Mouse (Mus musculus): Measurements from ENCODE around the gene Echs1. TPM values are rescaled to one million over a fixed set of nuclear protein-coding genes. Genes with fewer than 3 reads are reported as not detected.

The Echs1 gene
- polyA plus RNA-seq, 1 experiment = 107 TPM

DNA sequence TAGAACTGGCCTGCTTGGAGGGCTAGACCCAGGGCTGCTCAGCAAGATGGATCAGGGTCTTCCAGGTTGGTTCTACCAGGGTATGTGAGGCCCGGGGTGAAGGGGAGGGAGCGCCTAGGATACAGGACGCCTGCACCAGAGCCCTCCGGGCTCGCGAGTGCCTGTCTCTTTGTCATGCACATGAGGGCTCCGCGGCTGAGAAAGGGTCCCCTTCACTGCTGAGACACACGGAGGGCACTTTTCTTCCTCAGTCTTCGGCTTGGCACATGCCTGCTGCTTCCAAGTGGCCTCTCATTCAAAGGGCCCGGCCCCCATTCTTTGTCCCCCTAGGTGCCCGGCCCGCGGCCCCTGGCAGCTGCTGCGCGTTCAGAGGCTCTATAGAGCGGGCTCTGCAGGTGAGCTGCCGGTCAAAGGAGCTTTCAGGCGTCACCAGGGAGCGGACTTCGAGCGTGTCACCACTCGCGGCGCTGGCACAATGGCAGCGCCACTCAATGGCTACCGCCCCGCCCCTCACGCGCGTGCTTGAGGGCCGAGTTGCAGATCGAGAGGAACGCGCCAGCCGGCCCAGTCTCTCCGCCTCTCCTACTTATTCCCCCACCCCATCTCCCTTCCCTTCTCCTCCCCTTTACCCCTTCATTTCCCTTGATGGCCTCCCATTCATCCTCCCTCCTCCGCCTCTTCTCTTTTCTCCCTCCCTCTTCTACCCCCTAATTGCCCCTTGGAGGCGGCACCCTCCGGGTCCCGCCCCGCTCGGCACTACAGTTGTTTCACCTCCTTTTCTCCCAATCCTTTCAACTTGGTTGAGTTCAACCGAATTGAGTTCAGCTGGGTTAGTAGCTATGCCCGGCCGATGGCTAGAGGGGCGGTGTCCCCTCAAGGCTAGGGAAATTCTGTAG is 55.1 kb downstream of the Echs1 start:
- H3K4me1 ChIP-seq (ENCODE audit: control insufficient read depth, insufficient read depth, low read length) = no peaks in the 10 kb centered on the region
- H3K9me3 ChIP-seq (replicated peaks; ENCODE audit: control insufficient read depth, insufficient read depth, low read length, poor library complexity, severe bottlenecking) = no peaks in the 10 kb centered on the region
- no peaks in the 10 kb centered on the region for H3K36me3 ChIP-seq (ENCODE audit: control insufficient read depth, insufficient read depth, low read length, poor library complexity, severe bottlenecking)
- H3K27ac ChIP-seq (ENCODE audit: insufficient read depth, low read length) = no peak overlapping the region
- no peak overlapping the region for H3K9ac ChIP-seq (ENCODE audit: low read depth, poor library complexity, severe bottlenecking)
- TF ChIP-seq EP300 (IDR thresholded peaks at IDR 0.05; ENCODE audit: insufficient read depth, low read depth, low read length) (peak; percentile 65; the same call in 1 of the 2 replicates), CTCF (IDR thresholded peaks at IDR 0.05; ENCODE audit: low read depth, low read length) (no peak)
- peak overlapping the region; percentile 23 for H3K4me3 ChIP-seq (ENCODE audit: low read depth, low read length)
- peaks cover 10% of the 10 kb centered on the region for H3K27me3 ChIP-seq (ENCODE audit: control insufficient read depth, insufficient read depth, low read length, poor library complexity, severe bottlenecking)

GRCm38 (mm10) chr7:140059601-140060000 is 56.7 kb downstream of the Echs1 start:
- TF ChIP-seq EP300 (IDR thresholded peaks at IDR 0.05; ENCODE audit: insufficient read depth, low read depth, low read length) = no peak
- TF ChIP-seq POLR2A (IDR thresholded peaks at IDR 0.05; ENCODE audit: insufficient read depth, low read length) = no peak
- no peak overlapping the region for H3K27ac ChIP-seq (ENCODE audit: insufficient read depth, low read length)
- no peak overlapping the region for H3K9ac ChIP-seq (ENCODE audit: low read depth, poor library complexity, severe bottlenecking)
- H3K36me3 ChIP-seq (ENCODE audit: control insufficient read depth, insufficient read depth, low read length, poor library complexity, severe bottlenecking) = no peaks in the 10 kb centered on the region
- H3K9me3 ChIP-seq (replicated peaks; ENCODE audit: control insufficient read depth, insufficient read depth, low read length, poor library complexity, severe bottlenecking) = no peaks in the 10 kb centered on the region
- no peaks in the 10 kb centered on the region for H3K4me1 ChIP-seq (ENCODE audit: control insufficient read depth, insufficient read depth, low read length)
- H3K4me3 ChIP-seq (ENCODE audit: low read depth, low read length) = no peak overlapping the region
- peaks cover 10% of the 10 kb centered on the region for H3K27me3 ChIP-seq (ENCODE audit: control insufficient read depth, insufficient read depth, low read length, poor library complexity, severe bottlenecking)

DNA sequence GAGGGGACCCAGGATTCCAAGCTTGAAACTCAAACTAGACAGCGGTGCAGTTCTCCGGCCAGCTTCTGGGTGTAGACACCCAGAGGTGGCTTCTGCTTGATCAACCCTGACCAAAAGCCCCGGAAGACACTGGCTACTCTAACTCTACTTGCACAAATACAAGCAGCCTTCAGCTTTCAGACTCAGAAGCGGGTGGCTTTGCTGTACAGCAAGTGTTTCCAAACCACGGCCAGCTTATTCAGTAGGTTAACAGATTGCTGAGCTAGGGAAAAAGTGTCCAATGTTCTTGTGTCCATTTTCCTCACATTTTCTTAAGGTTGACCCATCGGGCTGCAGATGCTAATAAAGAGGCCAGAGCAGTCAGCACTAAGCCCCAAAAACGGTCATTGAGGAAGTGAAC is 57.7 kb downstream of the Echs1 start:
- no peak for TF ChIP-seq CTCF (IDR thresholded peaks at IDR 0.05; ENCODE audit: low read depth, low read length)
- no peak for TF ChIP-seq EP300 (IDR thresholded peaks at IDR 0.05; ENCODE audit: insufficient read depth, low read depth, low read length)
- no peak for TF ChIP-seq POLR2A (IDR thresholded peaks at IDR 0.05; ENCODE audit: insufficient read depth, low read length)
- H3K36me3 ChIP-seq (ENCODE audit: control insufficient read depth, insufficient read depth, low read length, poor library complexity, severe bottlenecking) = no peaks in the 10 kb centered on the region
- peak overlapping the region; percentile 24; the same call in 1 of the 2 replicates for H3K9ac ChIP-seq (ENCODE audit: low read depth, poor library complexity, severe bottlenecking)
- H3K27me3 ChIP-seq (ENCODE audit: control insufficient read depth, insufficient read depth, low read length, poor library complexity, severe bottlenecking) = peaks cover 10% of the 10 kb centered on the region
- no peak overlapping the region for H3K27ac ChIP-seq (ENCODE audit: insufficient read depth, low read length)
- H3K4me1 ChIP-seq (ENCODE audit: control insufficient read depth, insufficient read depth, low read length) = no peaks in the 10 kb centered on the region
- H3K9me3 ChIP-seq (replicated peaks; ENCODE audit: control insufficient read depth, insufficient read depth, low read length, poor library complexity, severe bottlenecking) = no peaks in the 10 kb centered on the region
- H3K4me3 ChIP-seq (ENCODE audit: low read depth, low read length) = peak overlapping the region; percentile 43; the same call in 1 of the 2 replicates

DNA sequence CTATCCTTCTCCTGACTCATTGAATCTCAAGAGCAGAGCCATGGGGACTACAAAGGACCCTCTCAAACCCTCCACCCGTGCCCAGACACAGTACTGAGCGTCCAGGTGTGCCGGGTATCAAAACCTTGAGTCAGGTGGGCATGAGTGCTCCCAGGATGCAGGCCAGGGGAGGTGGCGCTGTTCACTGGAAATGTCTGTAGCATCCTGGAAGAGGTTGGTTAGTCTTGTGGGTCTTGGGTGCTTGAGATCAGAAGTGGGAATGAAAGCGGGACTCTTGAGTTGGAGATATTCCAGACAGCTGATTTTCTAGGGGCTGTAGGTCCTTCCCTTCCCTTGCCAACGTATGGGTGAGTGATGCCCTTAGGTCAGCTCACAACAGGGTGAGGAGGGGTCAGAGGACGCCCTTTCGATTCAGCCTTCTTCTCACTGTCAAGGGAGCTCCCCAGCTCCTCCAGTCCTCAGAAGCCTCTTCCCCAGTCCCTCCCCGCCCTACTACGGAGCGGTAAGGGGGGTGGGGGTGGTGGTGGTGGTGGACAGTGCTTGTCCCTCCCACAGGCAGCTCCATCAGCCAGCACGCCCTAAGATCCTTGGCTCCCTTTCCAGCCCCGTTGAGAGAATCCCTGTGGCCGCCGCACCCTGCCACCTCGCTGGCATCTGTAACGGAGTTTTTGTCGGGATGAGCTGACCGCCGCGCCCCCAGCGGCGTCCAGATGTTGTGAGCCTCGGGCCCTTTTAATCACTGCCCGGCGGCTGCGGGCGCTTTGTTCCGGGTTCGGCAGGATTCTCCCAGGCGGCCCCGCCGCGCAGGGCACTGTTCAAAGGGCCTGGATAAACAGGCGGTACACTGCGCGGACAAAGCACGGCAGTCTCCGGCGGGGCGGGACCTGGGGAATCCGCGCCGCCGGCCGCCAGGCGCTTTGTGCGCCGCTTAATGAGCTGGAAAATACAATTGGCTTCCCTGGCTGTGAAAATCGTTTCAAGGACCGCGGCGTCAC is 58.6 kb downstream of the Echs1 start:
- H3K4me1 ChIP-seq (ENCODE audit: control insufficient read depth, insufficient read depth, low read length) = no peaks in the 10 kb centered on the region
- TF ChIP-seq POLR2A (IDR thresholded peaks at IDR 0.05; ENCODE audit: insufficient read depth, low read length) = no peak
- TF ChIP-seq EP300 (IDR thresholded peaks at IDR 0.05; ENCODE audit: insufficient read depth, low read depth, low read length) = 0 out of 2 replicates have a peak, but pooled peaks have one; percentile 44
- H3K9me3 ChIP-seq (replicated peaks; ENCODE audit: control insufficient read depth, insufficient read depth, low read length, poor library complexity, severe bottlenecking) = no peaks in the 10 kb centered on the region
- peak overlapping the region; percentile 24; the same call in 1 of the 2 replicates for H3K9ac ChIP-seq (ENCODE audit: low read depth, poor library complexity, severe bottlenecking)
- H3K4me3 ChIP-seq (ENCODE audit: low read depth, low read length) = peak overlapping the region; percentile 43
- no peak overlapping the region for H3K27ac ChIP-seq (ENCODE audit: insufficient read depth, low read length)
- no peaks in the 10 kb centered on the region for H3K36me3 ChIP-seq (ENCODE audit: control insufficient read depth, insufficient read depth, low read length, poor library complexity, severe bottlenecking)
- H3K27me3 ChIP-seq (ENCODE audit: control insufficient read depth, insufficient read depth, low read length, poor library complexity, severe bottlenecking) = peaks cover 10% of the 10 kb centered on the region

Other genes starting within 250 kb of the Echs1 start
- 5.4 and 5.6 TPM in 2 replicates for gene Kndc1, start 221.8 kb downstream of the Echs1 start, polyA plus RNA-seq (2011; ENCODE audit: insufficient read depth, insufficient read length, low read depth, missing spikeins)
- gene Utf1, start 172.7 kb downstream of the Echs1 start, polyA plus RNA-seq (2011; ENCODE audit: insufficient read depth, insufficient read length, low read depth, missing spikeins) = 244 and 276 TPM in 2 replicates
- gene 6430531B16Rik, start 137.7 kb downstream of the Echs1 start, polyA plus RNA-seq (2011; ENCODE audit: insufficient read depth, insufficient read length, low read depth, missing spikeins) = 3.6 and 3.9 TPM in 2 replicates
- 9.2 and 10.6 TPM in 2 replicates for gene Adam8, start 123.9 kb downstream of the Echs1 start, polyA plus RNA-seq (2011; ENCODE audit: insufficient read depth, insufficient read length, low read depth, missing spikeins)
- gene Zfp511, start 80.1 kb downstream of the Echs1 start, polyA plus RNA-seq (2011; ENCODE audit: insufficient read depth, insufficient read length, low read depth, missing spikeins) = 22.3 and 25.4 TPM in 2 replicates
- 36.3 and 38.3 TPM in 2 replicates for gene Tubgcp2, start 79.8 kb downstream of the Echs1 start, polyA plus RNA-seq (2011; ENCODE audit: insufficient read depth, insufficient read length, low read depth, missing spikeins)
- gene Msx3, start 67.4 kb downstream of the Echs1 start, polyA plus RNA-seq (2011; ENCODE audit: insufficient read depth, insufficient read length, low read depth, missing spikeins) = not detected in 2 replicates
- 0.84 and 0.91 TPM in 2 replicates for gene Caly, start 33.9 kb downstream of the Echs1 start, polyA plus RNA-seq (2011; ENCODE audit: insufficient read depth, insufficient read length, low read depth, missing spikeins)
- not detected in 2 replicates for gene Prap1, start 23.1 kb downstream of the Echs1 start, polyA plus RNA-seq (2011; ENCODE audit: insufficient read depth, insufficient read length, low read depth, missing spikeins)
- gene Fuom, start 14.0 kb downstream of the Echs1 start, polyA plus RNA-seq (2011; ENCODE audit: insufficient read depth, insufficient read length, low read depth, missing spikeins) = 24.1 and 30.6 TPM in 2 replicates
- 19.6 and 21.4 TPM in 2 replicates for gene Paox, start 677 bp downstream of the Echs1 start, polyA plus RNA-seq (2011; ENCODE audit: insufficient read depth, insufficient read length, low read depth, missing spikeins)
- gene Mtg1, start 21.1 kb upstream of the Echs1 start, polyA plus RNA-seq (2011; ENCODE audit: insufficient read depth, insufficient read length, low read depth, missing spikeins) = 43.2 and 44.0 TPM in 2 replicates
- 0.24 TPM in 1 of 2 replicates, not detected in the other for gene Sprn, start 38.4 kb upstream of the Echs1 start, polyA plus RNA-seq (2011; ENCODE audit: insufficient read depth, insufficient read length, low read depth, missing spikeins)
- gene Olfr522, start 48.3 kb upstream of the Echs1 start, polyA plus RNA-seq (2011; ENCODE audit: insufficient read depth, insufficient read length, low read depth, missing spikeins) = not detected in 2 replicates
- not detected in 2 replicates for gene Olfr523, start 56.7 kb upstream of the Echs1 start, polyA plus RNA-seq (2011; ENCODE audit: insufficient read depth, insufficient read length, low read depth, missing spikeins)
- not detected in 2 replicates for gene Olfr524, start 89.5 kb upstream of the Echs1 start, polyA plus RNA-seq (2011; ENCODE audit: insufficient read depth, insufficient read length, low read depth, missing spikeins)
- gene Cd163l1, start 101.8 kb upstream of the Echs1 start, polyA plus RNA-seq (2011; ENCODE audit: insufficient read depth, insufficient read length, low read depth, missing spikeins) = not detected in 2 replicates
- not detected in 2 replicates for gene 5830411N06Rik, start 130.8 kb upstream of the Echs1 start, polyA plus RNA-seq (2011; ENCODE audit: insufficient read depth, insufficient read length, low read depth, missing spikeins)
- not detected in 2 replicates for gene Olfr525, start 204.4 kb upstream of the Echs1 start, polyA plus RNA-seq (2011; ENCODE audit: insufficient read depth, insufficient read length, low read depth, missing spikeins)
- not detected in 2 replicates for gene Olfr527, start 217.5 kb upstream of the Echs1 start, polyA plus RNA-seq (2011; ENCODE audit: insufficient read depth, insufficient read length, low read depth, missing spikeins)
- gene Olfr60, start 245.2 kb upstream of the Echs1 start, polyA plus RNA-seq (2011; ENCODE audit: insufficient read depth, insufficient read length, low read depth, missing spikeins) = not detected in 2 replicates

All from ES-Bruce4 (cell line).